Mouse (Mus musculus): ENCODE results near the gene Nup188. TPM values are rescaled to one million over a fixed set of nuclear protein-coding genes. Genes with fewer than 3 reads are reported as not detected.
A peak's percentile ranks its signal among the peaks of the same experiment; 100 is the strongest.

The Nup188 gene
- polyA plus RNA-seq, 1 experiment = 54.6 TPM

DNA sequence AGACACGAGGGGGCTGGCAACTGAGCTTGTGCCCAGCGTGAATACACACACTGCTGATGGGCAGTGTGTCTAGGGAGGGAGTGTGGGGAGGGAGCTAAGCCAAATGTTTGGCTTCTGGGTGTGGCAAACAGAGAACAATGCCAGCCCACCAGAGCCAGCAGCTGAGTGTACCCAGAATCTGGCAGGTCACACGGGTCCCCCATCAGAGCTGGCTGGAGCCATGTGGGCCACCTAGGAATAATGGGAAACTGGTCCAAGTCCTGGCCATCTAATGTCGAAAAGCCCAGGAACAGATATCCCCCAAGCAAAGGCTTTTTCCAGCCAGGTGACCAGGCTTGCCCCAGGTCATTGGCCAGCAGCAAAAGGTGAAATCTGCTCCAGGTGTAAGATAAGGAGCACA, 69.7 kb downstream of the Nup188 start:
- H3ac ChIP-seq (ENCODE audit: control insufficient read depth, insufficient read length, low read depth) = no peak overlapping the region
- H3K4me3 ChIP-seq (ENCODE audit: insufficient read depth, poor library complexity, severe bottlenecking) = no peak overlapping the region
- no peak for TF ChIP-seq FOSL1 (IDR thresholded peaks at IDR 0.05; ENCODE audit: insufficient read depth, low read length, poor library complexity, severe bottlenecking)
- TF ChIP-seq CTCF (IDR thresholded peaks at IDR 0.05; ENCODE audit: control insufficient read depth, insufficient read depth, insufficient read length) = no peak
- no peak for TF ChIP-seq CEBPB (IDR thresholded peaks at IDR 0.05; ENCODE audit: low read depth)
- TF ChIP-seq MYOD1 (IDR thresholded peaks at IDR 0.05; ENCODE audit: control insufficient read depth, insufficient read length, low read depth) = no peak
- TF ChIP-seq MYOG (IDR thresholded peaks at IDR 0.05; ENCODE audit: control insufficient read depth, extremely low read depth, insufficient read length) = no peak
- no peak for TF ChIP-seq USF1 (IDR thresholded peaks at IDR 0.05; ENCODE audit: low read depth)
- no peak for TF ChIP-seq MAX (IDR thresholded peaks at IDR 0.05)
- no peaks in the 10 kb centered on the region for H3K27me3 ChIP-seq (ENCODE audit: control insufficient read depth, insufficient read depth, insufficient read length)
- peaks cover 8% of the 10 kb centered on the region for H3K79me3 ChIP-seq (ENCODE audit: low read depth)
- peaks cover 16% of the 10 kb centered on the region for H3K36me3 ChIP-seq (ENCODE audit: control insufficient read depth, insufficient read depth)
- H3K79me2 ChIP-seq (ENCODE audit: control insufficient read depth, insufficient read depth) = peaks cover 33% of the 10 kb centered on the region

DNA sequence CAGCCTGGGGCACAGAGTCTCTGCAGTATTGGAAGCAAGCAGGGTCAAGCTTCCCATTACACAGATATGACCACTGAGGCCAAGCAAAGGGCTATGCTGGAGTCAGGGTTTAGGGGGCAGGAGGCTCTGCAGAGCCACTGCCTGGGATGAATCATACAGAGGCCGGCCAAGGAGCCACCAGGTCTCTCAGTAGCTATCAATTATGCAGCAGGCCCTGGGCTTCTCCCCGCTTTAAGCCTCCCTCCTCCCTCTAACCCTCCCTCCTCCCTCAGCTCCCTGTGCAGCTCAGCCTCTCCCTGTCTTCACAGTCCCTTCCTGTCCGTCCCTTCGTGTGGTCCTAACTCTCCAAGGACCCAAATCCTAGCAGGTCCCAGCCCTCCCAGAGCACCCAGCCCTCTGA, 70.1 kb downstream of the Nup188 start:
- no peak for TF ChIP-seq MYOD1 (IDR thresholded peaks at IDR 0.05; ENCODE audit: control insufficient read depth, insufficient read length, low read depth)
- no peak for TF ChIP-seq CTCF (IDR thresholded peaks at IDR 0.05; ENCODE audit: control insufficient read depth, insufficient read depth, insufficient read length)
- TF ChIP-seq USF1 (IDR thresholded peaks at IDR 0.05; ENCODE audit: low read depth) = no peak
- no peak for TF ChIP-seq CEBPB (IDR thresholded peaks at IDR 0.05; ENCODE audit: low read depth)
- TF ChIP-seq FOSL1 (IDR thresholded peaks at IDR 0.05; ENCODE audit: insufficient read depth, low read length, poor library complexity, severe bottlenecking) = no peak
- peaks cover 33% of the 10 kb centered on the region for H3K79me2 ChIP-seq (ENCODE audit: control insufficient read depth, insufficient read depth)
- H3ac ChIP-seq (ENCODE audit: control insufficient read depth, insufficient read length, low read depth) = peak overlapping the region; percentile 3
- H3K79me3 ChIP-seq (ENCODE audit: low read depth) = peaks cover 8% of the 10 kb centered on the region
- H3K36me3 ChIP-seq (ENCODE audit: control insufficient read depth, insufficient read depth) = peaks cover 16% of the 10 kb centered on the region
- H3K4me3 ChIP-seq (ENCODE audit: insufficient read depth, poor library complexity, severe bottlenecking) = no peak overlapping the region
- no peaks in the 10 kb centered on the region for H3K27me3 ChIP-seq (ENCODE audit: control insufficient read depth, insufficient read depth, insufficient read length)

DNA sequence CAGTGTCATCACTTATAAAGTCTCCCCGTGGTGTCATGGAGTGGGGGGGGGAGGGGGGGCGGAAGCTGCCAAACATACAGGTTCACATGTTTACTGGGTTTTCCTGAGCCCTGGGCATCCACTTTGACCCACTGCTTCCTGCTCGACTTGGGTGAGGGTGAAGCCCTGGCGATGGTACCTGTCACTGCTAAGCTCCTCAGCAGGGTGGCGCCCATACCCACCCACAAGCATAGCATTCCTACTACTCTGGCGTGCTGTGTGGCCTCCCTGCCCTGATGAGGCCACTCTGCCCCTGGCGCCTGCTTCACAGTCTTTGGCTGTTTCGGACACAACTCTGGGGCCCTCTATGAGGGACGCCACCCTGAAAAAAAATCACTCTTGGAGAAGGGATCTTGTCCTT, 70.7 kb downstream of the Nup188 start:
- H3ac ChIP-seq (ENCODE audit: control insufficient read depth, insufficient read length, low read depth) = no peak overlapping the region
- TF ChIP-seq MYOG (IDR thresholded peaks at IDR 0.05; ENCODE audit: control insufficient read depth, extremely low read depth, insufficient read length) (no peak), MAX (IDR thresholded peaks at IDR 0.05) (no peak), FOSL1 (IDR thresholded peaks at IDR 0.05; ENCODE audit: insufficient read depth, low read length, poor library complexity, severe bottlenecking) (no peak), CTCF (IDR thresholded peaks at IDR 0.05; ENCODE audit: control insufficient read depth, insufficient read depth, insufficient read length) (no peak), MYOD1 (IDR thresholded peaks at IDR 0.05; ENCODE audit: control insufficient read depth, insufficient read length, low read depth) (no peak), CEBPB (IDR thresholded peaks at IDR 0.05; ENCODE audit: low read depth) (no peak), USF1 (IDR thresholded peaks at IDR 0.05; ENCODE audit: low read depth) (no peak)
- no peak overlapping the region for H3K4me3 ChIP-seq (ENCODE audit: insufficient read depth, poor library complexity, severe bottlenecking)
- no peaks in the 10 kb centered on the region for H3K27me3 ChIP-seq (ENCODE audit: control insufficient read depth, insufficient read depth, insufficient read length)
- H3K79me3 ChIP-seq (ENCODE audit: low read depth) = peaks cover 8% of the 10 kb centered on the region
- H3K36me3 ChIP-seq (ENCODE audit: control insufficient read depth, insufficient read depth) = peaks cover 16% of the 10 kb centered on the region
- H3K79me2 ChIP-seq (ENCODE audit: control insufficient read depth, insufficient read depth) = peaks cover 33% of the 10 kb centered on the region

DNA sequence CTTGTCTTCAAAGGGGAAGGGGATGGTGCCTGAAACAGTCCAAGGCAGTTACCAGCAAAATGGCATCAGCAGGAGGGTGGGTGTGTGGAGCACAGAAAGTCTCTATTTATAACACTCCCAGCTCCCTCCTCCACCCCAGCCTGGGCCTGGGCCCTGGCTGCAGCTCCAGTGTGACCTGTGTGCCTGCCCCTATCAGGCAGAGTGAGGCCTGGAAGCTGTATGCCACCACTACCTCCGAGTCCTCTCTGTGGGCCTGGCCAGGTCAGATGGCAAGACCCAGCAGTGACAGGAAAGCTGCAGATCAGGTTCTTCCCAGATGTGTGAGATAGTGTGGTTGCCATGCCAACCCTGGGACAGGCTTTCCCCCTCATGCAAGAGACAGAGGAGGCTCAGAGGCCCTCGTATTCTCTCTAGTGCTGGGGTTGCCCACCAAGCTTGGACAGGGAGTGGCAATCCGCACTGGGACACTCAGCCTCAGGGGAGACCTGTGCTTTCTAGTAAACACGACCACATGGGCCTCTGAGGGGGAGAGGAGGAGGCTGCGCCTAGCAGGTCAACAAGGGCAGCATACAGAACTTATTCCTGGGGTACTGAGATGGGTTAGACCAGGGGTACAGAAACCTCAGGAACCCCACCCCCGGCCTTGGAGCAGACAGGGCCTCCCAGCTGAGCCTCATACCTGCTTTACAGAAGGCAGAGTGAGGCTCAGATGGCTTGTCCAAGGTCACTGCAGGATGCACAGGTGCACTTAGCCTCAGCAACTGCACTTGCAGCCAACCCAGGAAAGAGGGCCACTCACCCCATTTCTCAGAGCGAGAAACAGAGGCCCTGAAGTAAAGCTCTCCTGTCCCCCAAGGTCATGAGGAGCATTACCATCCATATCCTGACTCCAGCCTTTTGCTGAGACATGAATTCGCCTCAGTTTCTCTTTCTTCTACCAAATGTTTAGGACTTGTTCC, 71.6 kb downstream of the Nup188 start:
- Histone ChIP-seq H3K4me3 (ENCODE audit: insufficient read depth, poor library complexity, severe bottlenecking) (peak overlapping the region; percentile 65), H3K36me3 (ENCODE audit: control insufficient read depth, insufficient read depth) (peaks cover 12% of the 10 kb centered on the region), H3ac (ENCODE audit: control insufficient read depth, insufficient read length, low read depth) (peak overlapping the region; percentile 26), H3K79me3 (ENCODE audit: low read depth) (peaks cover 8% of the 10 kb centered on the region), H3K79me2 (ENCODE audit: control insufficient read depth, insufficient read depth) (peaks cover 33% of the 10 kb centered on the region), H3K27me3 (ENCODE audit: control insufficient read depth, insufficient read depth, insufficient read length) (no peaks in the 10 kb centered on the region)
- no peak for TF ChIP-seq CTCF (IDR thresholded peaks at IDR 0.05; ENCODE audit: control insufficient read depth, insufficient read depth, insufficient read length)
- no peak for TF ChIP-seq MYOG (IDR thresholded peaks at IDR 0.05; ENCODE audit: control insufficient read depth, extremely low read depth, insufficient read length)
- TF ChIP-seq FOSL1 (IDR thresholded peaks at IDR 0.05; ENCODE audit: insufficient read depth, low read length, poor library complexity, severe bottlenecking) = no peak
- no peak for TF ChIP-seq USF1 (IDR thresholded peaks at IDR 0.05; ENCODE audit: low read depth)
- TF ChIP-seq MAX (IDR thresholded peaks at IDR 0.05) = no peak
- TF ChIP-seq MYOD1 (IDR thresholded peaks at IDR 0.05; ENCODE audit: control insufficient read depth, insufficient read length, low read depth) = no peak
- TF ChIP-seq CEBPB (IDR thresholded peaks at IDR 0.05; ENCODE audit: low read depth) = no peak

DNA sequence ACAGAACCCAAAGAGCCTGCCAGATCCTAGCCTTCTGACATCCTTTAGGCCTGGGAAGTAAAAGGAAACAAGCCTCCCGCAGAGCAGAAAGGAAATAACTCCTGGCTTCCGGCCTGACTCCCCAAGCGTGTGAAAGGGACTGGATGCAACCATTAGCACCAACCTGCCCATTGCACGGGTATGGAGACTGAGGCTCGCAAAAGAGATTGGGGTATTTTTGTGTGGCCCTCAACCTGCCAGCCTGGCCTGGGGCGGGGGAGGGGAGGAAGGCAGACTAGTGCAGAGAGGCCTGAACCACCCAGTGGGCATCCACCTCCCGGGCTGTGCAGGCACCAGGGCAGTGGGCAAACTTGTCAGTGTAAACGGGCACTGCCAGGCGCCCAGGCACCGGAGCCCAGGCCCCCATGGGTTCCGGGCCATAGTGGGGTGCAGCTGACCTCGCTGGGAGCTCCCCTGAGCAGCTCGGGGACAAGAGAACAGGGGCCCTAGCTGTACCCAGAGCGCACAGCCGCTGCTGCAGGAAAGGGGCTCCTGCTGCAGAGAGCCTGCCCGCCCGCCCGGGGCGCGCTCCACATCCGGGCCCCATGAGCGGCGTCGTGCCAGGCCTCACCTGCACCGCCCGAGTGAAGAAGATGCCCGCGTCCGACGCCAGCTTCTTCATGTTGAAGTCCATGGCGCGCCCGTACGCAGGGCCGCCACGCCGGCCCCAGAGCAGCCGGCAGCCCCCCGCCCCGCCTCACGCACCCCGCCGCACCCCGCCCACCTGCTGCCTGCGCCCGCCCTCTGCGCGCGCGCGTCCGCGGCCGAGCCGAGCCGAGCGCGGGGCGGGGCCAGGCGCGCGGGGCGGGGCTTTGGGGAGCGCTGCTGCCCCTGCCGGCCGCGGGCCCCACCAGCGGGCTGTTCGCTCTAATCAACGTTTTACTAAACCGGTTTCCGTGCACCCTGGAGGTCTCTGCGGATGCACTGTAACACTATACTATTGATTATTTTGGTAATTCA, 72.6 kb downstream of the Nup188 start, which contains the start of gene Sh3glb2:
Gene Sh3glb2 (minus strand): TSS at position 805 of the 999 bp plus-strand sequence.
- Histone ChIP-seq H3K79me3 (ENCODE audit: low read depth) (peaks cover 8% of the 10 kb centered on the region), H3K4me3 (ENCODE audit: insufficient read depth, poor library complexity, severe bottlenecking) (peak within 1 kb of the TSS; percentile 65), H3ac (ENCODE audit: control insufficient read depth, insufficient read length, low read depth) (peak within 1 kb of the TSS; percentile 76), H3K79me2 (ENCODE audit: control insufficient read depth, insufficient read depth) (peaks cover 33% of the 10 kb centered on the region), H3K27me3 (ENCODE audit: control insufficient read depth, insufficient read depth, insufficient read length) (no peaks in the 10 kb centered on the region), H3K36me3 (ENCODE audit: control insufficient read depth, insufficient read depth) (peaks cover 9% of the 10 kb centered on the region)
- TF ChIP-seq MYOG (IDR thresholded peaks at IDR 0.05; ENCODE audit: control insufficient read depth, extremely low read depth, insufficient read length) (no peak), CTCF (IDR thresholded peaks at IDR 0.05; ENCODE audit: control insufficient read depth, insufficient read depth, insufficient read length) (peak; percentile 57)
